Mouse (Mus musculus) embryonic facial prominence, embryonic 11.5 days (tissue): ENCODE measurements around the gene Rpl7a. TPM values are rescaled to one million over a fixed set of nuclear protein-coding genes. Genes with fewer than 3 reads are reported as not detected.

ENCODE experiments used
- polyA plus RNA-seq: library from polyadenylated mRNA; unstranded; fragments of >200 nt; fragmentation: Nextera tagmentation; extraction: Ambion mirVana; gene quantifications from 2 replicates; pipeline ENCODE4 v1.2.1, GENCODE M21; 2014

The Rpl7a gene
- polyA plus RNA-seq, 1 experiment from 2014 or later = 719 TPM

Other genes with a start within 250 kb of the Rpl7a start
- gene Lcn4, start 239.5 kb upstream of the Rpl7a start, polyA plus RNA-seq = not detected in 2 replicates
- gene Abo, start 45.8 kb upstream of the Rpl7a start, polyA plus RNA-seq = not detected in 2 replicates
- gene Surf6, start 7.9 kb upstream of the Rpl7a start, polyA plus RNA-seq = 16.3 and 17.0 TPM in 2 replicates
- gene Med22, start 87 bp upstream of the Rpl7a start, polyA plus RNA-seq = 49.2 and 53.5 TPM in 2 replicates
- gene Surf2, start 5.6 kb downstream of the Rpl7a start, polyA plus RNA-seq = 43.7 and 45.3 TPM in 2 replicates
- gene Surf1, start 5.8 kb downstream of the Rpl7a start, polyA plus RNA-seq = 49.8 and 51.0 TPM in 2 replicates
- 162 and 165 TPM in 2 replicates for gene Surf4, start 23.2 kb downstream of the Rpl7a start, polyA plus RNA-seq
- 0.28 TPM in 1 of 2 replicates, not detected in the other for gene Stkld1, start 23.3 kb downstream of the Rpl7a start, polyA plus RNA-seq
- 50.6 and 51.9 TPM in 2 replicates for gene Rexo4, start 53.6 kb downstream of the Rpl7a start, polyA plus RNA-seq
- gene Adamts13, start 62.7 kb downstream of the Rpl7a start, polyA plus RNA-seq = not detected in 2 replicates
- 66.2 and 68.9 TPM in 2 replicates for gene Cacfd1, start 99.2 kb downstream of the Rpl7a start, polyA plus RNA-seq
- 0.84 and 1.2 TPM in 2 replicates for gene Slc2a6, start 117.2 kb downstream of the Rpl7a start, polyA plus RNA-seq
- 2.3 and 4.0 TPM in 2 replicates for gene Mymk, start 161.4 kb downstream of the Rpl7a start, polyA plus RNA-seq
- gene Adamtsl2, start 168.6 kb downstream of the Rpl7a start, polyA plus RNA-seq = 2.4 and 2.5 TPM in 2 replicates
- gene Fam163b, start 231.7 kb downstream of the Rpl7a start, polyA plus RNA-seq = 0.11 TPM in 1 of 2 replicates, not detected in the other